Mouse (Mus musculus) kidney, postnatal 36 days (tissue): Measurements from ENCODE around the gene Nmur1.
A peak's percentile ranks its signal among the peaks of the same experiment; 100 is the strongest.

ENCODE experiments used
- DNase-seq, 2 experiments: peaks; one replicate each; pipeline ENCODE4 v3.0.0; 2021 to 2022; ENCODE audit warnings: mixed read lengths in 2 of 2

Nmur1 gene

GRCm38 (mm10) chr1:86440171-86440886 is 14.3 kb upstream of the Nmur1 start:
- DNase-seq: peak; percentile 94 to 98

- no peak for DNase-seq
Measured at GRCm38 (mm10) chr1:86439487-86440170, 13.6 kb upstream of the Nmur1 start.

GRCm38 (mm10) chr1:86438501-86438900 is 12.5 kb upstream of the Nmur1 start:
- peak; percentile 15 to 32 for DNase-seq

- no peak for DNase-seq
Measured at GRCm38 (mm10) chr1:86438014-86438319, 11.9 kb upstream of the Nmur1 start.

DNA sequence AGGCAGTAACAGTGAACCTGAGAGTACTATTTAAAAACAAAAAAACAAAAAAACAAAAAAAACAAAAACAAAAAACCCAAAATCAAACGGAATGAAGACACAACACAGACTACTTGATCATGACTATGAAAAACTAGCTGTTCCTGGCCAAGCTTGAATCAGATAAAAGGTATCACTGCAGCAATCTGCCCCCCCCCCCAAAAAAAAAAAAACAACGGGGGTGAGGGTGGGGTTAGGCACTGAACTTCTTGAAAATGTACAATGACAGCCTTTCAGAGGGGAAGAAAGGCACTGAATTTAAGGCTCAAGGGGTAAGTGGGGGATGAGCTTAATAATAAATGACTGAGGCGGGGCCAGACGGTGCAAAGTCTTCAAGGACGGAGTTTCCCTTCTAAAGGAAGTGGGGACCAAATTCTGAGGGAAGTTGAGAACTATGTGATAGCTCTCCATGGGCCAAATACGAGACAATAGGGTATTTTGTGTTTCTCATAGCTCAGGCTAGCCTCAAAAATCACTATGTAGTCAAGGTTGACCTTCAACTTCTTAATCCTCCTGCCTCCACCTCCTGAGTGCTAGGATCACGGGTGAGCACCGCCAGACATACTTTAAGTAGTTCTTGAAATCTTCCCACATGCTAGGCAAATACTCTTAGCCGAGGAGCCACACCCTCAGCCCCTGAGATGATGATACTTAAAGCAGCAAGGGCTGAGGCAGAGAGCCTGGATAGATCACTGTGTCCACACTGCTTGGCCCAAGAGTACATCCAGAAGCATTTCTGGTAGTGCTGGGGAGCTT is 11.4 kb upstream of the Nmur1 start:
- DNase-seq: peak; percentile 32 to 42

DNA sequence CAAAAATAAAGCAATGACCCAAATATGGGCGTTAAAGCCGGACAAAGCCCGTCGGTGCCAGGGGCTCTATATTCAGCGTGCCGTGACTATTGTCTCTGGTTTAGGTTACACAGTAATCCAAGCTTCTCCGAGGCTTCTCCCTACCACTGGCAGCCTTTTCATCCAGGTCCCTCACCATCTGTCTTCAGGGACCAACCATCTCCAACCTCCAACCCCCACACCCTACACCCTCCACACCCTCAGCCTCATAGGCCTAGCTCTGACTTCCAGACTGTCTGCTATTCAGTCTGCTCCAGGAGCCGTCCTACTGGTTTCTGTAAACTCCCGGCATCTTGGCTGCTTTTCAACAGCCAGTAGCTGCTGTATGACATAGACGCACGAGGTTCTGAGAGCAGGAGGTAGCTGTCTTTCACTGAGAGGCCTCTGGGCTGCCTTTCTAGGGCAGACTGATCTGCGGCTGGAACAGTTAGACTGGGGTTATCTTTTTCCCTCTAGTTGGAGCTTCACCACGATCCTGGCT is 9.3 kb upstream of the Nmur1 start:
- peak; percentile 64 to 65 for DNase-seq

DNA sequence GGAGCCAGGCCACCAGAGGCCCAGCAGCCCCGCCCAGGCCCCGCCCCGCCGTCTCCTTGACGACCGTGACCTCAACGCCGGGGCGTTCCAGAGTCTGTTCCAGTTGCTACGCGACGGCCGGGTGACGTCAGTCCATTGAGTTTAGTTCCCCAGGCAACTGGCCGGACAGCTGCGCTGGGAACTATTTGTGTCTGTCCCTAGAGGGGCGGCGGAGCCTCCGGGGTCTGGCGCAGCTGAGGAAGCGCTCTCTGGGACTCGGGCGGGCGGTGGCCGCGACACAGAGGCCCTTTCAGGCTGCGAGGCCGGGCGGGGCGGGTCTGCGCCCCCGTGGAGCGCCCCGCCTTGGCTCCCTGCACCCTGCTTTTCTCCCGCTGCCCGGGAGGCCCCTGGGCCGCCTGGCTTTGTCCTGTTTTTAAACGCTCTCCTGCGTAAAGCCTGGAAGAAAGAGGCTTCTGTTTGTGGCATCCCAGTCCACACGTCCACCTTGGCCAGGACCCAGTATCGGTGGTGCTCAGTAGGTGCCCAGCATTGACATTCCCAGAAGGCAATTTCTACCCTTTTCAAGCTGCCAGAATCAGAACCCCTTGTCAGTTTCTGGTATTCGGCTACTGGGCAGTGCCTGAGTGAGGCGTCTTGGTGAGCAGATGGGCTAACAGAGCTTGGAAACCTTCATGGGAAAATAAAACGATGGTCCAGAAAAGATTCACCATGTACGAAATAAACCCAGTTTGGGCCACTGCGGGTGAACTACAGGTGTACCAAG is 8.6 kb upstream of the Nmur1 start:
- peak; percentile 100 for DNase-seq

DNA sequence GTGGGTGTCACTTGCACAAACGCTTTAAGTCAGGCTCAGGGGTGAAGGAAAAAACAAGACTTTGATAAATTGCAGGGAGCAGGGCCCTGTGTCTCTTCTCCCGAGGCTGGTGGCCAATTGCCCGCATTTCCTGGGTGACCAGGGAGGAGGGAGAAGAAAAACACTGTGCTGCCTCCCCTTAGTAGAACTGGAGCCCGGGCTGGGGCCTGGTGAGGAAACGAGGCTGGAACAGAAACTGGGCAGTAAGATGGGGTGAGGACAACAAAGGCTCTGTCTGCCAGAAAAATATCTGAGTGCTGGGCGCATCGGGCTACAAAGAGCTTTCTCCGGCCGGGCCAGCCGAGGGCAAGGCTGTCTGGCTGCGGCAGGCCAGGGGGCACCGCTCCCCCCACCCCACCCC is 8.0 kb upstream of the Nmur1 start:
- peak; percentile 62 to 66 for DNase-seq

DNA sequence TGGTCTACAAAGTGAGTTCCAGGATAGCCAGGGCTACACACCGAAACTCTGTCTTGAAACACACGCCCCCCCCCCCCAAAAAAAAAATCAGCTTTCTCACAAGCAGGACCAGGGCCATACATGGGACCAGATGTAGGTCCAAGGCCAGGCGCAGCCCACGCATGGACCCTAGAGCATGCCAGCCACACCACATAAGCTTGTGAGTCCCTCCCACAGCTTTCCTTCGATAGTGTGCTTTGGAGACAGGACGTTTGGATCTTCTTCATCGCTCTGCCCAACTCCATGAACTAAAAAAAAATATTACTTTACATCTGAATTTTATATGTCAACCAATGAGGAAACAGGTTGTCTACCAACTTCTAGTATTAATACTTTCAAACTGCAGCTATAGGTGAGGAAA is 7.3 kb upstream of the Nmur1 start:
- no peak for DNase-seq

- DNase-seq: no peak
Measured at GRCm38 (mm10) chr1:86432778-86433177, 6.8 kb upstream of the Nmur1 start.

DNA sequence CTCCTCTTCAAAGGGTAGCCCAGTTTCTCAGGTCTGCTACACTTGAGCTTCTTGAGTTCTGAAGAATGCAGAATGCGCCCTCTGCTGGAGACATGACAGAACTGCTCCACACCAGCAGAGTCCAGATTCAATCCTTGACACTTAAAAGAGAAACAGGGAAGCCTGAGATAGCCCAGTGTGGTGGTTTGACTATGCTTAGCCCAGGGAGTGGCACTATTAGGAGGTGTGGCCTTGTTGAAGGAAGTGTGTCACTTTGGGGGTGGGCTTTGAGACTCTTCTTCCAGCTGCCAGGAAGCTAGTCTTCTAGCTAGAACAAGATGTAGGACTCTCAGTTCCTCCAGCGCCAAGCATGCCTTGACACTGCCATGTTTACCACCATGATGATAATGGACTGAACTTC is 4.0 kb upstream of the Nmur1 start:
- peak; percentile 80 to 88 for DNase-seq

GRCm38 (mm10) chr1:86424835-86425547 is 1.0 kb downstream of the Nmur1 start:
- no peak for DNase-seq

DNA sequence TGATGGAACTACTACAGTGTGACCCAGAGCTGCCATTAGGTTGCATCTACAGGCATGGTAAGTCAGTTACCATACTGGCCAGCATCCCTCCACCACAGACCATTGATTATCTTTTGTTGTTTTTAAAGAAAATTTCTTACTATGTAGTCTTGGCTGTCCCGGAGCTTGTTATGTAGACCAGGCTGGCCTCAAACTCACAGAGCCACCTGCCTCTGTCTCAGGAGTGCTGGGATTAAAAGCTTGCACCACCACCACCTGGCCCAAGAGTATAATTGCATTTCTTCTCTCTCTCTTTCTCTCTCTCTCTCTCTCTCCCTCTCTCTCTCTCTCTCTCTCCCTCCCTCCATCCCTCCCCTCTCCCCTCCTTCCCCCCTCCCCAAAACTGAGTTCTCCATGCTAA is 1.7 kb downstream of the Nmur1 start:
- no peak for DNase-seq

- no peak for DNase-seq
Measured at GRCm38 (mm10) chr1:86423879-86424278, 2.1 kb downstream of the Nmur1 start.

GRCm38 (mm10) chr1:86421007-86421406 is 5.0 kb downstream of the Nmur1 start:
- peak in 1 of 2 experiments; percentile 34 for DNase-seq

GRCm38 (mm10) chr1:86416321-86416720 is 9.7 kb downstream of the Nmur1 start:
- peak in 1 of 2 experiments; percentile 43 for DNase-seq

DNA sequence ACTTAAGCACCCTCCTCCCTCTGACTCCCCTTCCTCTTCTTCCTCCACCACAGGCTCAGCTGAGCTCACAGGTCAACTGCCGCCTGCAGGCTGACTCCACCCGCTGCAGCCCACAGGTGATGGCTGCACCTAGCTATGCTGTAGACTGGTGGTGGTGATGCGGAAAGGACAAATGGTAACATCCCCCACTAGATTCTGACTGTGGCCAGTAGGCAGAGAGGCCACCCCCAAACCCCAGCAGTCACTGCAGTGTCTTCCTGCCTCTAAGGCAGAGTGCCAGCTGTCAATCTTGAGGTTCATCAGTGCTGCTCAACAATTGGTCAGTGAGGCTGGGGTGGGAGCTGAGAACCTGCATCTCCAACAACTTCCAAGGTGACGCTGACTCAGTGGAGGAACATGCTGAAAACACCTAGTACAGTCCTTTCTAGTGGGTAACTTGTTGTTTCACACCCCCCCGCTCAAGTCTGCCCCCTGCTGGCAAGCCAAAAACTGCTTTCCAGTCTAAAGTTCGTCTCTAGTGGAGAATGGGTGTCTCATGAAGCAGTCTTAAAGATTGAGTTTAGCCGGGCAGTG is 10.3 kb downstream of the Nmur1 start:
- DNase-seq: peak in 1 of 2 experiments; percentile 62

DNA sequence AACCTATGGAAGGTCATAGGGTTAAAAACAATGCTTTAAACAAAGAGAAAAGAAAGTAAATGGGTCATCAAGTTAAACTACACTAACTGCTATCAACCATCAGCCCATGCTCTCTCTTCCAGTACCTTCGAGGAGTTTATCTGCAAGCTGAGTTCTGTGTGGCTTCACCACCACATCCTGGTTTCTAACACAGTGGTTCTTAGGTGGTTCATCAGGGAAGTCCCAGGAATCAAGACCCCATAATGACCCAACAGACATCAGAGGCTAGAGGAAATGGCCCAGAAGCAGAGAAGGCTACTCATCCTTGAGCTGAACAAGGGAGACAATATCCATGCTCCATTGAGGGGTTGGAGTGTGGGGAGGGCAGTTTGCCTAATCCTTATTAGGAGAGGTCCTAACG is 10.9 kb downstream of the Nmur1 start:
- DNase-seq: no peak

GRCm38 (mm10) chr1:86414715-86415114 is 11.3 kb downstream of the Nmur1 start:
- no peak for DNase-seq

- DNase-seq: no peak
Measured at GRCm38 (mm10) chr1:86409476-86409875, 16.6 kb downstream of the Nmur1 start.

GRCm38 (mm10) chr1:86408515-86408914 is 17.5 kb downstream of the Nmur1 start:
- no peak for DNase-seq

- peak; percentile 59 to 64 for DNase-seq
Measured at GRCm38 (mm10) chr1:86406914-86407313, 19.1 kb downstream of the Nmur1 start.
